8 mouse cellular contexts compared by ENCODE assay signal in the genomic region with DNA sequence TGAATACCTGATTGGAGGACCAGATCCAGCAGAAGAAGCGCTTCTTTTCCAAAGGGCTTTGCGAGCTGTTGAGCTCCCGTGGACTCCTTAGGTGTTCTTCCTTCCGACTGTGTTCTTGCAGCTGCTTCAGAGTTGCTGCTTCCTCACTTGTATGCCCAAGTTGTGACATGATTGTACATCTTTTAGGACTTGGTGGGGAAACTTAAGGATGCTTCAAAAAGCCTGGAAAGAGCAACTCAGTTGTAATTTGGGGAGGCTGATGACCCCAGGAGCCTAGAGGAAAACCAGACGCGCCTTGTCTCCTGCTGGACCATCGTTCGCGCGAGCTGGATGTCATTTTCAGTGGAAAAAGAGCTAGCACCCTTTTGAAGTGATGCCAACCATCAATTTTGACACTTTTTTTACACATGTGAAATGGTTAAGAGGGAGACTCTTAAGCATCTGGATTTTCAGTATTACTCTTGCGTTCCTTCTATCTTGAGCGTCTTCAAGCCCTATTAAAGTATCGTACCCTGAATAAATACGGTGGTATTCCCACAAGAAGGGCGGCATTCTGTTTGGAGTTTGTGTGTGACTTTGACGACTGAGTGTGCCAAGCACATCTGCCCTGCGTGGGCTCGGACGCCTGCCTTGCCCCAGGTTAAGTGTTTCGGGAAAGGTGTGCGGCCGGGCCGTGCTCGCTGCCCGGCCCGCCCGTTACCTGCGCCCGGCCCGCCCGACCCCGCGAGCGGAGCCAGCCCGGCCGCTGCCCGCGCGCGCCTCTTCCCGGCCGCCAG. TPM values are rescaled to one million over a fixed set of nuclear protein-coding genes. Genes with fewer than 3 reads are reported as not detected.
DNase-seq lines count a peak whose midpoint lies in the region; ATAC-seq and TF ChIP-seq lines count a peak whose summit lies in the region.

No protein-coding gene starts in this region.

- H3K4me1 ChIP-seq in spleen, adult 2 months (ENCODE audit: control insufficient read depth, insufficient read depth, insufficient read length), result peaks cover 4% of the 10 kb centered on the region
- H3K4me1 ChIP-seq in limb, embryonic 14.5 days (ENCODE audit: control insufficient read depth, insufficient read depth, low read length), result peaks cover 24% of the 10 kb centered on the region
- no peaks in the 10 kb centered on the region; the same call in 1 of the 2 replicates for H3K4me1 ChIP-seq in small intestine, adult 2 months (ENCODE audit: control insufficient read depth, insufficient read depth, insufficient read length, low read length)

- H3K9ac ChIP-seq in limb, embryonic 14.5 days (ENCODE audit: low read depth, low read length, severe bottlenecking), result peak overlapping the region; percentile 93

- H3K4me3 ChIP-seq in spleen, adult 2 months (ENCODE audit: extremely low read depth, insufficient read depth, insufficient read length), result peak overlapping the region; percentile 93
- H3K4me3 ChIP-seq in limb, embryonic 14.5 days (replicated peaks; ENCODE audit: low read length), result peak overlapping the region; percentile 78
- peak overlapping the region; percentile 69 for H3K4me3 ChIP-seq in small intestine, adult 2 months (ENCODE audit: low read depth, low read length)

- WGBS in spleen, adult 2 months, result 31% methylated on average over 42 of the region's 42 CpGs
- 11% methylated on average over 42 of the region's 42 CpGs for WGBS in limb, embryonic 14.5 days
- WGBS in small intestine, adult 2 months, result 27% methylated on average over 42 of the region's 42 CpGs

- H3K36me3 ChIP-seq in spleen, adult 2 months (ENCODE audit: control insufficient read depth, insufficient read depth, low read length), result no peaks in the 10 kb centered on the region
- no peaks in the 10 kb centered on the region for H3K36me3 ChIP-seq in limb, embryonic 14.5 days (ENCODE audit: control insufficient read depth, insufficient read depth, low read length)
- no peaks in the 10 kb centered on the region for H3K36me3 ChIP-seq in small intestine, adult 2 months (ENCODE audit: control insufficient read depth, insufficient read depth, low read length)

- peak overlapping the region; percentile 85 for H3K4me2 ChIP-seq in limb, embryonic 14.5 days (replicated peaks; ENCODE audit: low read depth, low read length, severe bottlenecking)

- peak; percentile 24 for DNase-seq in cerebellum, adult 11 months
- DNase-seq in cerebellum, adult 11-12 months, result no peak
- no peak for DNase-seq in spleen, adult 2 months (ENCODE audit: low read depth in 1 of 2, low spot score in 2 of 2)
- no peak for DNase-seq in spleen, postnatal 4 days (ENCODE audit: low spot score in 2 of 2)
- DNase-seq in limb, embryonic 14.5 days (ENCODE audit: low spot score), result no peak
- DNase-seq in gastrocnemius, postnatal 36 days, result no peak
- no peak for DNase-seq in left cerebral cortex, postnatal 25 days (ENCODE audit: low spot score in 2 of 2)

- peak overlapping the region; percentile 61 for H3K27ac ChIP-seq in spleen, adult 2 months (ENCODE audit: insufficient read depth, low read length)
- peak overlapping the region; percentile 67 for H3K27ac ChIP-seq in limb, embryonic 14.5 days (replicated peaks; ENCODE audit: low read depth, low read length)
- H3K27ac ChIP-seq in small intestine, adult 2 months (ENCODE audit: insufficient read depth, low read depth, low read length), result peak overlapping the region; percentile 39; the same call in 1 of the 2 replicates

- intact Hi-C loops in gastrocnemius, postnatal 36 days (cut with DNase I), result loop anchor here (2.0 to 10.0 kb wide), 4 partner anchors 17 to 651 kb away; no protein-coding TSS in a partner anchor
- intact Hi-C loops in left cerebral cortex, postnatal 25 days (cut with DNase I), result loop anchor here (2.0 to 10.0 kb wide), 7 partner anchors 15 to 979 kb away; a partner anchor contains a TSS

- ATAC-seq in limb, embryonic 14.5 days (ENCODE audit: low FRiP score, low read depth), result no peak

- peaks cover 14% of the 10 kb centered on the region for H3K27me3 ChIP-seq in spleen, adult 2 months (ENCODE audit: control insufficient read depth, insufficient read depth, low read length)
- peaks cover 20% of the 10 kb centered on the region for H3K27me3 ChIP-seq in limb, embryonic 14.5 days (ENCODE audit: control insufficient read depth, insufficient read depth, low read length)
- H3K27me3 ChIP-seq in small intestine, adult 2 months (ENCODE audit: control insufficient read depth, insufficient read depth, low read length), result peaks cover 29% of the 10 kb centered on the region

- H3K9me3 ChIP-seq in limb, embryonic 14.5 days (ENCODE audit: control insufficient read depth, low read length), result no peaks in the 10 kb centered on the region

- TF ChIP-seq CTCF in spleen, adult 2 months (IDR thresholded peaks at IDR 0.05; ENCODE audit: extremely low read depth, insufficient read depth, insufficient read length, insufficient replicate concordance), result no peak
- TF ChIP-seq CTCF in small intestine, adult 2 months (IDR thresholded peaks at IDR 0.05; ENCODE audit: extremely low read depth, insufficient read length, insufficient replicate concordance, low read depth, low read length), result no peak

- no peak for TF ChIP-seq POLR2A in spleen, adult 2 months (IDR thresholded peaks at IDR 0.05; ENCODE audit: low read depth, low read length)
- no peak for TF ChIP-seq POLR2A in limb, embryonic 14.5 days (IDR thresholded peaks at IDR 0.05; ENCODE audit: borderline replicate concordance, extremely low read depth, insufficient read depth, insufficient read length)
- TF ChIP-seq POLR2A in small intestine, adult 2 months (IDR thresholded peaks at IDR 0.05; ENCODE audit: low read depth, low read length), result no peak

RNA-seq across cellular contexts. Expression of a gene that starts 0.9 kb away (rescaled TPM):
- polyA plus RNA-seq in spleen, adult 2 months (2012; rRNA removed), result 9.0 and 13.0 TPM in 2 replicates
- 39.6 and 43.7 TPM in 2 replicates for polyA plus RNA-seq in limb, embryonic 14.5 days (2012; rRNA removed)
- polyA plus RNA-seq in limb, embryonic 14.5 days (2014; fragmentation: Nextera tagmentation; extraction: Ambion mirVana), result 28.5 and 34.0 TPM in 2 replicates
- polyA plus RNA-seq in small intestine, adult 2 months (2012; rRNA removed), result 2.1 and 3.1 TPM in 2 replicates
- total RNA-seq in gastrocnemius, postnatal 36 days (2021), result 10 to 100 TPM; 37.2 to 37.6 TPM
- total RNA-seq in left cerebral cortex, postnatal 25 days (2021), result 10 to 100 TPM; 43.9 to 46.6 TPM

RNA-seq across cellular contexts. Expression of a gene that starts 3.7 kb away (rescaled TPM):
- 19.3 and 20.2 TPM in 2 replicates for polyA plus RNA-seq in spleen, adult 2 months (2012; rRNA removed)
- 116 and 146 TPM in 2 replicates for polyA plus RNA-seq in limb, embryonic 14.5 days (2012; rRNA removed)
- 233 and 244 TPM in 2 replicates for polyA plus RNA-seq in limb, embryonic 14.5 days (2014; fragmentation: Nextera tagmentation; extraction: Ambion mirVana)
- polyA plus RNA-seq in small intestine, adult 2 months (2012; rRNA removed), result 12.8 and 19.7 TPM in 2 replicates
- total RNA-seq in gastrocnemius, postnatal 36 days (2021), result 10 to 100 TPM; 85.1 to 91.1 TPM
- total RNA-seq in left cerebral cortex, postnatal 25 days (2021), result 10 to 100 TPM; 84.9 to 92.7 TPM

RNA-seq across cellular contexts. Expression of a gene that starts 18.0 kb away (rescaled TPM):
- 0.51 and 0.80 TPM in 2 replicates for polyA plus RNA-seq in spleen, adult 2 months (2012; rRNA removed)
- 0.03 and 0.48 TPM in 2 replicates for polyA plus RNA-seq in limb, embryonic 14.5 days (2012; rRNA removed)
- 0.15 TPM in 1 of 2 replicates, not detected in the other for polyA plus RNA-seq in limb, embryonic 14.5 days (2014; fragmentation: Nextera tagmentation; extraction: Ambion mirVana)
- 0.27 and 0.41 TPM in 2 replicates for polyA plus RNA-seq in small intestine, adult 2 months (2012; rRNA removed)
- under 1 TPM; 0.77 to 0.84 TPM for total RNA-seq in gastrocnemius, postnatal 36 days (2021)
- 1 to 10 TPM; 5.4 to 6.0 TPM for total RNA-seq in left cerebral cortex, postnatal 25 days (2021)
